ENCODE assay signal across 11 mouse cellular contexts in the genomic region with DNA sequence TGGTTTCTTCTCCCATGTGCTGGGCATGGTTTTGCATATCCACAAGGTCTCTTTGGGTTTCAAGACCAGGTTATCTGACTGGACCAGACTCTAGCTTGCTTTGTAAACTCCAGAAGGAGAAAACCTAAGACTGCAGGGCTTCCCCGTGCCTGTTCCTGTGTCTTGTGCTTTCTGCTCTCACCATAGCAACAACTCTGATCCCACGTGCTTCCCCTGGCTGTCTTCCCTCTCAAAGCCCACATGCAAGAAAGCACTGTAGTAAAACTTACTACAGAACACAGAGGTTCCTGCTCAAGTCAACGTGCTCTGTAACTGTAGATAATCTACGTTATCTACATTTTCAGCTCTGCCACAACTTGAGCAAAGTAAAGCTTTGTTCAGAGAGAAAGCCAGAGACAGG. TPM values are rescaled to one million over a fixed set of nuclear protein-coding genes. Genes with fewer than 3 reads are reported as not detected.
A peak's percentile ranks its signal among the peaks of the same experiment; 100 is the strongest.
DNase-seq lines count a peak whose midpoint lies in the region; ATAC-seq lines count a peak whose summit lies in the region.
"Had no signal": no experiment of that assay in that cellular context is flagged by ENCODE, and none has a peak within 500 bp of the region (broad histone marks: within the 10 kb centered on the region; RNA-seq: fewer than 3 reads in every experiment).

No protein-coding gene starts in this region.

- DNase-seq in ovary, postnatal 36 days (ENCODE audit: low spot score) = peak; percentile 27
- DNase-seq in ovary, postnatal 14 days (ENCODE audit: low spot score) = no peak
- DNase-seq in left cerebral cortex, postnatal 36 days (ENCODE audit: low spot score in 2 of 2) = peak; percentile 59 to 67
- peak; percentile 40 for DNase-seq in thymus, postnatal 4 days
- DNase-seq in spleen, postnatal 10 days (ENCODE audit: low spot score in 2 of 2) = no peak
- DNase-seq in spleen, adult 12 weeks (ENCODE audit: low spot score) = no peak
- DNase-seq in gastrocnemius, postnatal 4 days (ENCODE audit: low spot score in 2 of 2) = no peak
- DNase-seq: adrenal gland, adult 2 months; cerebellum, adult 9-10 months had no signal

- intact Hi-C loops in left cerebral cortex, postnatal 36 days (cut with DNase I) = no loop called here

- peak; percentile 67 to 83 for ATAC-seq in hematopoietic stem cell, adult 5-6 weeks (replicated peaks in 1 of 2; ENCODE audit: insufficient read depth in 1 of 2, low FRiP score in 2 of 2, low TSS enrichment in 1 of 2, low read depth in 1 of 2, poor library complexity in 2 of 2, severe bottlenecking in 2 of 2)
- ATAC-seq: intestine, embryonic 15.5 days had no signal

RNA-seq across cellular contexts. Expression of a gene that starts 4.2 kb away (rescaled TPM):
- not detected in 2 replicates for total RNA-seq in hematopoietic stem cell, adult 5-6 weeks (2017)
- 1 to 10 TPM; 3.5 to 4.8 TPM for total RNA-seq in left cerebral cortex, postnatal 36 days (2021)
- under 1 TPM; 0.10 to 0.44 TPM for total RNA-seq in gastrocnemius, postnatal 4 days (2021)

Comparison
In these comparisons a context has a peak if more than half of its experiments do, and no peak if none do; other contexts are left out.
1. DNase-seq: peak in ovary, postnatal 36 days (single experiment), left cerebral cortex, postnatal 36 days (2 of 2) and thymus, postnatal 4 days (single experiment); none in ovary, postnatal 14 days (single experiment), spleen, postnatal 10 days (0 of 2), spleen, adult 12 weeks (single experiment) and gastrocnemius, postnatal 4 days (0 of 2).